Mouse (Mus musculus): ENCODE results near the gene Chid1.
A peak's percentile ranks its signal among the peaks of the same experiment; 100 is the strongest.

Gene Chid1

DNA sequence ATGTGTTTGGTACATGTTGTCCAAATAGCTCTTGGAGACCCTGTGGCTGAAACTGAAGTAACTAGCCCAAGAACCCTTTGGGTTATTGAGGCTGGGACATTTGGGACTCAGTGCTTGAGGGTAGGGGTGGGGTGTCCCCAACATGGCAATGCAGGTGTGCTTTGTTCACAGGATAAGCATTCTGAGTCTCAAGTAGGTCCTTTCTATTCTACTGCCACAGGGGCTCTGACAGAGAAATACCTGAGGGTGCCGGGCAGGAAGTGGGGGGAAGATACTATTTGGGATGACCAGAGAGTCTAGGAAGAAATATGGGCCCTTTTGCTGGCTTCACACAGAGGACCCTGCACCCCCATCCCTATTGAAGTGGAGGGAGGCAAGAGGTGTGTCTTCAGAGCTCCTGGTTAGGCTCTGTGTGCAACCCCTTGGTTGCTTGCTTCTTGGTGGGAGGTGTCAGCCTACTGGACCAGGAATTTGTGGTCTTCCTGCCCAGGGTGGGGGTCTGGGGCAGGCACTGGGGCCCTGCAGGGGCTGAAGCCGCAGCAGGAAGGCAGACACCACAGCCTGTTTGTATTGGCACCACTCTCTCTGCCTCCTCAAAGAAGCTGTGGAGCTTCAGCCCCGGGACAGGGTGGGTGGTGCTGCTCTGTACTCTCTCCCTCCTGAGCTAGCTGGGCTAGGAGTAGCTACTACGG, 61.9 kb downstream of the Chid1 start:
- DNase-seq (ENCODE audit: low spot score in 2 of 2), result no peak

DNA sequence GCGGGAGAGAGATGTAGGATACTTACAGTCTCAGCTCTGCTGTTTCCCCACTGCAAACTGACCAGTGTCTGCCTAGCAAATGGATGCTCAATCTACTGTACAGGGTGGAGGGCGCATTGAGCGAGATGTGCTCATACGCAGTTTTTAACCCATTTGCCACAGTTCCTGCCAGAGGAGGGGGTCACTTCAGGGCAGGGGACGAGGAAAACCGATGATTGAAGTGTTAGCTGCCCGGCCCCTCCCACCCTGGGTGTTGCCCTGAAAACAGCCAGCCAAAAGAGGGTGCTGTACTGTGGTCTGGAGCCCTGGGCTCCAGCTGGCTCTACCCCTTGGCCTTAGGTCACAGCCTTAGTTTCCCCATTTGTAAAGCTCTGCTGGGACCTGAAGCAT, 62.7 kb downstream of the Chid1 start:
- no peak for DNase-seq (ENCODE audit: low spot score in 2 of 2)

DNA sequence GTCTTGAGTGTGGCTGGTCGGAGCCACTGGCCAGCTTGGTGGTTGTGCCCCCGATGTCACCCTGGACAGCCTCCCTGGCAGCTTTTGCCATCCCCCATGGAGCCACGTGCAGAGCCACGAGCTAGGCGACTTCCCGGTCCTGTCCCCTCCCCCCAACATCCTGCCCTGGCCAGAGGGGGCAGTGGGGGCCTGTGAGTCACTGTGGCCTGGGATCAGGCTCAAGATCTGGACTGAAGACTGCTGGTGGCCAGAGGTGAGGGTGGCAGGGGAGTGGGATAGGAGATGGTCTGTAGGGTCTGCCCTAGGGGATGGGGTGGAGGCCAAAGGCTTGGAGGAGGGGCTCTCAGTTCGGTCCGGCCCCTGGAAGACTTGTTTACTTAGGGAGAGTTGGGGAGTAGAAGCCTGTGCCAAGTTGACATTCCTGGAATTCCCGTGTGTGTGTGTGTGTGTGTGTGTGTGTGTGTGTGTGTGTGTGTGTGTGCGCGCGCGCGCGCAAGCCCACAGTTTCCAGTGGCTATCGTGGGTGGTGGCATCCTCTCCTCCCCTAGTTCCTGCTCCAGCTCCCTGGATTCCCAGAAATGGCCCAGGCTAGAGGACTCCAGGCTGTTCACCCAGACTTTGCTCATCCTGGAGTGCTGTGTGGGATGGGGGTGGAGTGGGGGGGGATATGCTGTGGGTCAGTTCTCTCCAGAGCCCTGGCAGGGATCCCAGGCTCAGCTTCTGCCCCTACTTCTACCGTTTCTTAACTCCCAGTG, 63.3 kb downstream of the Chid1 start:
- DNase-seq (ENCODE audit: low spot score in 2 of 2), result no peak

DNA sequence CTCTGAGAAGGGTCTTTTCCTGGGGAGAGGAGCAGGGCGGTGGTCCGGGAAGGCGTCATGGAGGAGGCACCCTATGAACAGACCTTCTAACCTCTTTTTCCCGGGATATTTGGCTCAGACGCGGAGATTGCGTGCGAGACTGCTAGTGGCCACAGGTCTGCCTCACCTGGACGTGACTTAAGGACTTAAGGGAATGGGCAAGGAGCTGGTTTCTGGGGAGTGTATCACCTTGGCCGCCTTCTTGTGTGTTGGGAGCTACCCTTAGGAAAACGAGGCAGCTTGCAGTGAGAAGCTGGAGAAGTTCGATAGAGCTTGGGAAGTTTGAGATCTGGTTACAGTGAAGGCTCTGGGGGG, 63.9 kb downstream of the Chid1 start:
- DNase-seq (ENCODE audit: low spot score in 2 of 2), result no peak

DNA sequence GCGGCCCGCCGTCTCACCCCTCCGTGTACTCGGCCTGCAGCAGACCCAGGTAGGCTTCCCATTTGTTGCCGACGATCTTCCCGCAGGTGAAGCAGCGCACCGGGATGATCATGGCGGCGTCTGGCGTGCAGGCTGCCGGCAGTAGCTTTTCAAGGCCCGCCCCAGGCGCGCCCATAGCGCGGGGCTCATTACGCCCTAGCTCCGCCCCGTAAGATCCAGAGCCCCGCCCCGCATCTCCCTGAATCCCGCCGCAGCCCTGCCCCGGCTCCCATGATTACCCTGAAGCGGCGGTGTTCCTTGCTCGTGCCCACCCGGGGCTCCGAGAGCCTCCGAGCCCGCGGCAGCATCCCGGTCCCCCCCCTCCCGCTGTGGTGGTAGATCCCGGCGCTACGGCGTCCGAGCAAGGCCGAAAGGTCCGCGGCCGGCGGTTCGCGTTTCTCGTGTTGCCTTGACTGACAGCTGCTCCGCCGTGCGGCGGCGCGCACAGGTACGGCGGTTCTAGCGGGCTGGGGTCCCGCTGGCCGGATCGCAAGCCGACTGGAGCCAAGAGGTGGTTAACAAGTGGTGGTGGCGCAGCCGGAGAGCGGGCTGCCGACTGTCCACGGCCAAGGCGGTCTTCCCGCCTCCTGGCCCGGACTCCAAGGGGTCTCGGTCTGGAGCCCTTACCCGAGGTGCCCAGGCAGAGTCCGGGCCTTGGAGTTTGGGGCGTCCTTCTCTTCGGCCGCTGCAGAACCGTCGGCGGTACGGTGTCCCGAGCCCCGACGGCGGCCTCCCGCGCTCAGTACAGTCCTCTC, 64.4 kb downstream of the Chid1 start, which contains the start of the genes Polr2l and Tspan4:
TSS of gene Polr2l (minus strand) at position 122 of the 794 bp plus-strand sequence.
TSS of gene Tspan4 (plus strand) at position 230 of the 794 bp plus-strand sequence.
- peak; percentile 73 to 74 for DNase-seq (ENCODE audit: low spot score in 2 of 2)

DNA sequence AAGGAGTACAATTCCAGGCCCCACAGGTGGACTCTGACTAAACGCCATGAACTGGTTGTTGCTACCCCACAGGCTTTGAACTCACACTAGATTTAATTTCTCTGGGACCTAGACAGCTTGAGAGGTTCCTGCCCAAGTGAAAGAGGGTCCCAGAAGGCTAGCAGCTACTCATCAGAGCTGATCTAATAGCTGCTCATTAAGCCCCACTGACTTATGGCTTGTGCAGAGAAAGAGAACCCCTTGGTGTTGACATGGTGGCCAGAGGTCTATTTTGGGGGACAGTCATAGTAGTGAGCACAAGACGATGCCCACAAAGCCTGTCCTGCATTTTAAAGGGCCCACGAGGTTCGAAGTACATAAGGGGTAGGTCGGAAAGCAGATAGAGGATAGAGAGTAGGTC, 65.5 kb downstream of the Chid1 start:
- no peak for DNase-seq (ENCODE audit: low spot score in 2 of 2)

DNA sequence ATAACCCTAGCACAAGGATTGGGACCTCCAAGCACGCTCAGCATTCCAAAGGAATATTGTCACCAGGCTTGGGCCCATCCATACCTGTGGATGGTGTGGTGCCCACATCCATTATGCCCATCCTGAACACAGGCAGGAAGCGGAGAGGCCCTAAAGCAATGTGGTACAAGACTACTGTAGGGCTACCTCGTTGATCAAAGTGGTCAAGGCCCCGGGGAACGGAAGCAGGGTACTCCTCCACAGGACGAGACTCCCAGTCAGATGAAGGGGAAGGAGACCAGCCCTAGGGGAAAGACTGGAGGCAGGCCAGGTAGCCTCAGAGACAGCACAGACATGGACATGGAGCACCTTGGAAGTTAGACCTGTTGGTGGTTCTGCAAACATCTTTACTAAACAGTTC, 66.9 kb downstream of the Chid1 start:
- DNase-seq (ENCODE audit: low spot score in 2 of 2), result no peak

DNA sequence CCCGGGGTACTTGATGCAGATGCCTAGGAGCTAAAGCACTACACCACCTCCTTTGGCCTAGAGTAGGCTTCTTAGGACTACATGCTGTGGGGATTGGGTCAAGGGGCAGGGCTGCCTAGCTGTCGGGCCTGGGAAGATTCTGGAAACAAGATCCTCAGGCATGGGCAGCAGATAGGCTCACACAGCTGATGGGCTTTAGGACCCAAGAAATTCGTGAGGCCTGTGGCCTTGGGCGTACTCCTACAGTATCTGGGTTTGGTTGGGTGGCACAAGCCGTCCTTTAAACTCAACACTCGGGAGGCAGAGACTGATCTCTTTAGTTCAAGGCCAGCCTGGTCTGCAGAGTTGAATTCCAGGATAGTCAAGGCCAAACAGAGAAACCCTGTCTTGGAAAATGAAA, 67.4 kb downstream of the Chid1 start:
- DNase-seq (ENCODE audit: low spot score in 2 of 2), result no peak

DNA sequence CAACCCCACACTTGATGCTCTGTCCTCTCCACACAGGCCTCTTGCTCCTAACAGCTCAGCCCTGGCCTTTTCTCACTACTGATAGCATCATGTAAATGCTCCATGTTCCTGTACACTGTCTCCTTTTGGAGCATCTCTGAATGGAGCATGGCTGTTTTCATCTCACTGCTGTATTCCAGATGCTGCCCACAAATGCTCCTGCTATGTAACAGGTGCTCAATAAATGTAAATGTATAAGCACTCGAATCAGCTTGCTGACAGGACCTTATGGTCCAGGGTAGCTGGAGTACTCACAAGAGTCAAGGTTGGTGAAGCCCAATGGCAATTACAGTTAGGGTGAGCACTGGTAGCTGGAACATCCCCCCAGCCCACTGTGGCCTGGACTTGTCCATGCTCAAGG, 68.4 kb downstream of the Chid1 start:
- DNase-seq (ENCODE audit: low spot score in 2 of 2), result no peak

DNA sequence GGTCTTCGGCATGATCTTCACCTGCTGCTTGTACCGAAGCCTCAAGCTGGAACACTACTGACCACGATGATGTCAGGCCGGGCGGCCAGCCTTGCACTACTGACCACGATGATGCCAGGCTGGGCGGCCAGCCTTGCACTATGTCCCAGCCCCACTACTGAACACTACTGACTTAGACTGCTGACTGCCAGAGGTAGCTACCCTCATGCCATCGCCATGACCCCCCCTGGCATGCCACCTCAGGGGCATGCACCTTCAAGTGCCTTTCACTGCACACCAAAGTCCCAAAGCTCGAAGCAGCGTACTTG, 69.1 kb downstream of the Chid1 start:
- no peak for DNase-seq (ENCODE audit: low spot score in 2 of 2)

DNA sequence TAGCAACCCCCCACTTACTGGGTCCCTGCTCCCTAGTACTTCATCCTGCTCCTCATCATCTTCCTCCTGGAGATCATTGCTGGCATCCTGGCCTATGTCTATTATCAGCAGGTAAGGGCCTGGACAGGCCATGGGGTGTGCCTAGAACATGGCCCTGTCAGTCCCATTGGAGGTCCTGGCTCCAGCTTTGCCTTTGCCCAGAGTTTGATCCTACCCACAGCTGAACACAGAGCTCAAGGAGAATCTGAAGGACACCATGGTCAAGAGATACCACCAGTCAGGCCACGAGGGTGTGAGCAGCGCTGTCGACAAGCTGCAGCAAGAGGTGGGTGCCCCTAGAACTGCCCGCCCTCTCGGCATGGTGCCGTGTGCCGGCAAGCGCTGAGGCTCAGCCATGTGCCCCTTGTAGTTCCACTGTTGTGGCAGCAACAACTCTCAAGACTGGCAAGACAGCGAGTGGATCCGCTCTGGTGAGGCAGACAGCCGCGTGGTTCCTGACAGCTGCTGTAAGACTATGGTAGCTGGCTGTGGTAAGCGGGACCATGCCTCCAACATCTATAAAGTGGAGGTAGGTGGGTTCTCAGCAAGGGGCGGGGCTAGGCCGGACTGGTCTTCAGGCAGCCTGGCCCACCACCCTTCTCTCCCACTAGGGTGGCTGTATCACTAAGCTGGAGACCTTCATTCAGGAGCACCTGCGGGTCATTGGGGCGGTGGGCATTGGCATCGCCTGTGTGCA, 69.6 kb downstream of the Chid1 start:
- DNase-seq (ENCODE audit: low spot score in 2 of 2), result no peak

DNA sequence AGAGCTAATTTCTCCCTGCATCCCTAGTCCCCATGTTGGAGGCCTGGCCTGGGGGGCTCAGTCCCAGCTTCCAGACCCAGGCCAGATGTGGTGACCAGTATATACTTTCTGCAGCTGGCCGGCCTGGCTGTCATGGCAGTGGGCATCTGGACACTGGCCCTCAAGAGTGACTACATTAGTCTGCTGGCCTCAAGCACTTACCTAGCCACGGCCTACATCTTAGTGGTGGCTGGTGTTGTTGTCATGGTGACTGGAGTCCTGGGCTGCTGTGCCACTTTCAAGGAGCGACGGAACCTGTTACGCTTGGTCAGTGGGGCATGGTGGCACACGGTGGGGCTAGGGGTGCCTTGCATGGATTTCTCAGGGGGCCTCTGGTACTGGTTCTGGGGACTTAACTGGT, 70.3 kb downstream of the Chid1 start:
- no peak for DNase-seq (ENCODE audit: low spot score in 2 of 2)

DNA sequence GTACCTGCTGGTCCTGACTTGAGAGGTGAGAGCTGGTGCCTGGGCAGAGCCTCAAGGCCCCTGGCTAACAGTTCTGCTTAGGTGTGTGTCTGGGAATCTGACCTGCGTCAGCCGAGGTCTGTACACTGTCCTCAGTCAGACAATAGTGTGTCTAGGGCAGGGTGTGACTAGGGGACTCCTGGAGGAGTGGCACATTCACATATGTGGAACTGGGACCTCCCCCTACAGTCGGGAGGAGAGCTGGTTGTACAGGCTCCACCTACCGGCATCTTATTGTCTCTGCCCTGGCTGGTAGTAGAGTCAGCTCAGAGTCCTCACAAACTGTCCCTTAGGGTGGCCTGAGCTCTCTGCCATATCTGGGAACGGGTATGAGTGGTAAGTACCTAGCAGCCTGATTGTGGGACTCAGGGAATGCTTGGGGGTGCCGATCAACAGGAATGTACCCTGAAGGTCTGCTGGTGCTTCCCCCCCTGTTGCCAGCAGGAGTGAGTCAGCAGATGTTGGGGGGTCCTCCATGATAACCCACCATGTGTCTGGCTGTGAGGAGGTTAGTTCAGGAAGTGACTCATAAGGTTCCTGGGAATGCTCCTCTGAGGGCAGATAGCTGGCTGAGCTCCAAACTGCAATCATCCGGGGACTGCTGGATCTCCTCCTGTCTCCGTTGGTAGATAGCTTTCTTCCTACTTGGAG, 71.0 kb downstream of the Chid1 start:
- DNase-seq (ENCODE audit: low spot score in 2 of 2), result no peak

DNA sequence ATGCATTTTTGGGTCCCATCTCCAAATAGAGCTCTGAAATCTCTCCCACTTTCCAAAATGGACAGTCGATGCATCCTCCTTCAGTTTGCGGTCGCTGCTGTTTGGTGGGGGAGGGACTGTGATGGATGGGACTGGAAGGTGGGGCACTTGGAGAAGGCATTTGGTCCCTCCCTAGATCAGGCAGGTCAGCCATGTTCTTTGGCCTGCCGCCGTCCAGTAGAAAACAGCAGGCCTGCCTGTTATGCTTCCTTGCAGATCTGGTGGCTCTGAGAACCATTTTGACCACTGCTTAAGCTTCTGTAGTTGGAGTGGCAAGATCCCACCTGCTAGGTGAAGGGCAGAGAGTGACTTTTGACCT, 71.5 kb downstream of the Chid1 start:
- no peak for DNase-seq (ENCODE audit: low spot score in 2 of 2)

DNA sequence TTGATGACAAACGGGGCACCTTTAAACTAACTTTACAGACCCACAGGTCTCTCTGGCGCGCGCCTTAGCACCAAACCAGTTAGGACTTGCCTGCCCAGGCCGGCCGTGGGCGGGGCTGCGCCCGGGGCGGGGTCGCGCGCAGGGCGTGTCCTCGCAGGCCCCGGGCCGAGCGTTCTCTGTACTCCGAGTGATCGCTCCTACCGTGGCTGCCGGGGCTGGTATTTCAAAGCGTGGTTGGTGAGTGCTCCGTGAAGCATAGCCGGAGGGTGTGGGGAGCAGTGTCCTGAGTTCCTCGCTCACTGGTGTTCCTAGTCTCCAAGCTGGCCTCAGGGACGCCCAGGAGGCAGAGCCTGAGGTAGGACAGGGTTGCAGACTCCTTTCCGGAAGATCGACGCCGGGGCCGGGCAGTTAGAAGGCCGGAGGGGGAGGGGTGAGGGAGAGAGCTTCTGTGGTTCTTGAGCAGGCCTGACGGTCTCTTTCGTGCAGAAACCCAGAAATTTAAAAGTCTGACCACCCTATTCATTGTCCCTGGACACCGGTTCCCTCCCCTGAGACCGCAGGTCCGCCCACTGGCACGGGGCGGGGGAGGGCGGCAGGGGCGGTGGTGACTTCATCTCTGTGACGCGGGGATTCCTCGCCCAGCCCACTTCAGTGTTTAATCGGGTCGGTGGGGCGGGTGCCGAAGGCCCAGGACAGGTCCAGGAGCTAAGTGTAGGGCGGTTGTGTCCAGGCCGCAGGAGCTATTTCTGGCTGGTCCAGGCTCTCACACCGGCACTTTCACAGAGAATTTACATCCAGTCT, 72.2 kb downstream of the Chid1 start, which contains the start of gene Cd151:
TSS of gene Cd151 (plus strand) at position 163 of the 801 bp plus-strand sequence.
- DNase-seq (ENCODE audit: low spot score in 2 of 2), result no peak

DNA sequence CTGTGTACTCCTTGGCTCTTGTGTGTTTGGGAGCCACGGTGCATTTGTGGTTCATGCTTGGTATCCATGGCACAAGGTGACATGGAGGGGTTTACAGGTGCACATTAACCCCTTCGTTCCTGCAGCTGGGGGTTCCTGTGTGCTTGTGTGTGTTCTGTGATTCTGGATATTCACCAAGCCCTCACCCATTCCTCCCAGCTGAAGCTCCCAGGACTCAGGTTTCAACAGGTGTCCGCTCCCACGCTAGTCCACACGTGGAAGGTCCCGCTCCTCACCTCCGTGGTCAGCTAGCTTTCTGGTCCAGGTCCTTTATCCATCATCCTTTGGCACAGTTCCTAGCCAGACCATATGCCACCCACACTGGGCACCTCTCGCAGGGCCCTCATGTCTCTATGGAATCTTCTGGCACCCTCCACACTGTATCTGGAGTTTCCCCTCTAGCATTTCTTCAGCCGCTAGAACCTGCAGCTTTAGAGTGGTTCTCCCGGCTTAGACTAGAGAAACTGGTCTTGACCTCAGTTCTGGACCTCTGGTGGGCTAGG, 73.0 kb downstream of the Chid1 start:
- DNase-seq (ENCODE audit: low spot score in 2 of 2), result no peak

DNA sequence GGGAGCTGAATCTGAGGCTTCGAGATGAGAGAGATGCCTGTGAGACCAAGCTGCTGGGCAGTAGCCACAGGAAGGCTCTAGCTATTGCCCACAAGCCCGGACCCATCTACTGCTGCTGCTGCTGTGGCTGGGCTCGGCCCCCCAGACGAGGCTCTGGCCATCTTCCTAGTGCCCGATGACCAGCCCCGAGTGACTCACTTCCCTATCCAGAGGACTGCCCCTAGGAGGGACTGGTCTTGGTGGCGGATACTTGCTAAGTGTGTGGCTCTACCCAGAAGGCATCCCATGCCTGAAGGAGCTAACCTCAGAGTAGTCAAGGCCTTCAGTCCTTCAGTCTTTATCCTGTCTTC, 73.6 kb downstream of the Chid1 start:
- no peak for DNase-seq (ENCODE audit: low spot score in 2 of 2)

DNA sequence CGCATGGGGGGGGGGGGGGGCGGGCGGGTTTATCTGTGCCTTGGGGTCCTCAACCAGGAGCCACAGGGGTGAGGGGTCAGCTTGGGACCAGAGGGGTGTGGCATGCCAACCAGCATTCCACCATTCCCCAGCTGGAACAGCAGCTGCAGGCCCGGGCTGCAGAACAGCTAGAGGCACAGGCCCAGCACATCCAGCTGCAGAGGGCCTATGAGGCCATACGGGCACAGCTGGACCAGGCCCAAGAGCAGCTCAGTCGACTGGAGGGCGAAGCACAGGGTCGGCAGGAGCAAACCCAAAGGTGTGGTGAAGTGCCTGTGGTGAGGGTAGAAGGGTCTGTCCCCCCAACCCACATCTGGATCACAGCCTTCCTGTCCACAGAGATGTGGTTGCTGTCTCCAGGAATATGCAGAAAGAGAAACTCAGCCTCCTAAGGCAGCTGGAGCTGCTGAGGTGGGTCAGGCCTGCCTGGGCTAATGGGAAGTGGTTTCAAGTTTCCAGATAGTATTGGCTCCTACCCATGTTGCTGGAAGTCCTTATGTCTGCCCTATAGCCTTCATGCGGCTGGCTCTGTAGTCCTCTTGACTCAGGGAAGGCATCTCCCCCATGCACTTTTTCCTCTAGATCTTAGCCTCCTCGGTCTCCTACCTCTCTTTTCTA, 74.1 kb downstream of the Chid1 start:
- DNase-seq (ENCODE audit: low spot score in 2 of 2), result no peak

DNA sequence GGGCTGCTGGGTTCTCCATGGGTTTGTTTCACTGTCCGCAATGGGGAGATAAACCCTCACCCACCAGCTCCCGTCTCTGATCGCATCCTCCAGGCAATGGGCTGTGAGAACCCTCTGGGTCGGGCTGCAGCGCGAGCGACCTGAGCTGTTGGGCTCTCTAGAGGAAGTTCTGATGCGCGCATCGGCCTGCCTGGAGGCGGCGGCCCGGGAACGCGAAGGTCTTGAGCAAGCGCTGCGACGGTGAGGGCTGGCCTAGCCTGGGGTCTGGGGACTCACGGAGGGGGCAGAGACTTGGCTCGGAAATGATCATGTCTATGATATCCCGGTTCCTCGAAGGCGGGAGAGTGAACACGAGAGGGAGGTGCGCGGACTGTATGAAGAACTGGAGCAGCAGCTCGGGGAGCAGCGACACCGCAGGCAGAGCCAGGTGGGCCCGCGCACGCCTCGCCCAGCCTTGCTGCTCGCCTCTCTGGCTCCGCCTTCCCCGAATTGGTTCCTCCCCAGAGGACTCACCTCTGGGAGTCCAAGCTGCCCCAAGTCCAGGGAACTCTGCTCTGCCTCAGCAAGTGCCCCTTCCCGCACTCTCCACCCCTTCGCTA, 75.0 kb downstream of the Chid1 start:
- DNase-seq (ENCODE audit: low spot score in 2 of 2), result no peak

All from frontal cortex, postnatal 25 days (tissue).